Mouse (Mus musculus): ENCODE data around the gene Ppfia2. TPM values are rescaled to one million over a fixed set of nuclear protein-coding genes. Genes with fewer than 3 reads are reported as not detected.

Ppfia2 gene
- polyA plus RNA-seq, 1 experiment from 2014 or later: 18.8 TPM

GRCm38 (mm10) chr10:106870233-106870632 lies 400.1 kb downstream of the Ppfia2 start:
- Histone ChIP-seq H3K36me3 (0 out of 2 replicates have a peak, but pooled peaks cover 3% of the 10 kb centered on the region), H3K9ac (replicated peaks) (no peak overlapping the region), H3K4me3 (replicated peaks) (no peak overlapping the region), H3K4me1 (replicated peaks) (no peaks in the 10 kb centered on the region), H3K27me3 (no peaks in the 10 kb centered on the region), H3K27ac (no peak overlapping the region), H3K9me3 (no peaks in the 10 kb centered on the region), H3K4me2 (replicated peaks) (no peak overlapping the region)
- ATAC-seq: no peak
- 86% methylated on average over 4 of the region's 4 CpGs for WGBS

- Histone ChIP-seq H3K36me3 (no peaks in the 10 kb centered on the region), H3K27ac (no peak overlapping the region), H3K4me2 (replicated peaks) (no peak overlapping the region), H3K27me3 (no peaks in the 10 kb centered on the region), H3K4me1 (replicated peaks) (no peaks in the 10 kb centered on the region), H3K9me3 (no peaks in the 10 kb centered on the region), H3K9ac (replicated peaks) (no peak overlapping the region), H3K4me3 (replicated peaks) (no peak overlapping the region)
- 86% methylated on average over 3 of the region's 3 CpGs for WGBS
- no peak for ATAC-seq
These were observed 401.7 kb downstream of the Ppfia2 start for GRCm38 (mm10) chr10:106871847-106872246.

- Histone ChIP-seq H3K4me3 (replicated peaks) (no peak overlapping the region), H3K27ac (no peak overlapping the region), H3K4me1 (replicated peaks) (no peaks in the 10 kb centered on the region), H3K9me3 (no peaks in the 10 kb centered on the region), H3K9ac (replicated peaks) (no peak overlapping the region), H3K4me2 (replicated peaks) (no peak overlapping the region), H3K36me3 (no peaks in the 10 kb centered on the region), H3K27me3 (no peaks in the 10 kb centered on the region)
- WGBS: 45% methylated on average over 1 of the region's 1 CpGs
- no peak for ATAC-seq
These were observed 402.6 kb downstream of the Ppfia2 start for GRCm38 (mm10) chr10:106872714-106873113.

- no peaks in the 10 kb centered on the region for H3K27me3 ChIP-seq
- no peak overlapping the region for H3K27ac ChIP-seq
- H3K4me1 ChIP-seq (replicated peaks): no peaks in the 10 kb centered on the region
- no peak for ATAC-seq
- H3K4me2 ChIP-seq (replicated peaks): no peak overlapping the region
- H3K36me3 ChIP-seq: no peaks in the 10 kb centered on the region
- no peaks in the 10 kb centered on the region for H3K9me3 ChIP-seq
- H3K9ac ChIP-seq (replicated peaks): no peak overlapping the region
- 22% methylated on average over 3 of the region's 3 CpGs for WGBS
- no peak overlapping the region for H3K4me3 ChIP-seq (replicated peaks)
These were observed 411.2 kb downstream of the Ppfia2 start for GRCm38 (mm10) chr10:106881330-106881729.

GRCm38 (mm10) chr10:106896351-106896750 lies 426.2 kb downstream of the Ppfia2 start:
- Histone ChIP-seq H3K9ac (replicated peaks) (no peak overlapping the region), H3K4me1 (replicated peaks) (peaks cover 4% of the 10 kb centered on the region; the same call in 1 of the 2 replicates), H3K4me2 (replicated peaks) (no peak overlapping the region), H3K27ac (no peak overlapping the region), H3K36me3 (no peaks in the 10 kb centered on the region), H3K4me3 (replicated peaks) (no peak overlapping the region), H3K9me3 (no peaks in the 10 kb centered on the region), H3K27me3 (no peaks in the 10 kb centered on the region)
- WGBS: 34% methylated on average over 13 of the region's 13 CpGs
- no peak for ATAC-seq

GRCm38 (mm10) chr10:106910108-106910507 lies 440.0 kb downstream of the Ppfia2 start:
- Histone ChIP-seq H3K27ac (no peak overlapping the region), H3K9ac (replicated peaks) (no peak overlapping the region), H3K27me3 (no peaks in the 10 kb centered on the region), H3K9me3 (no peaks in the 10 kb centered on the region; the same call in 1 of the 2 replicates), H3K4me2 (replicated peaks) (no peak overlapping the region), H3K4me1 (replicated peaks) (no peaks in the 10 kb centered on the region), H3K36me3 (no peaks in the 10 kb centered on the region), H3K4me3 (replicated peaks) (no peak overlapping the region)
- 54% methylated on average over 3 of the region's 3 CpGs for WGBS
- ATAC-seq: no peak

GRCm38 (mm10) chr10:106913032-106913431 lies 442.9 kb downstream of the Ppfia2 start:
- Histone ChIP-seq H3K27ac (no peak overlapping the region), H3K4me1 (replicated peaks) (no peaks in the 10 kb centered on the region), H3K9me3 (no peaks in the 10 kb centered on the region; the same call in 1 of the 2 replicates), H3K4me2 (replicated peaks) (no peak overlapping the region), H3K27me3 (no peaks in the 10 kb centered on the region), H3K36me3 (peaks cover 9% of the 10 kb centered on the region; the same call in 1 of the 2 replicates), H3K9ac (replicated peaks) (no peak overlapping the region), H3K4me3 (replicated peaks) (no peak overlapping the region)
- WGBS: 18% methylated on average over 2 of the region's 2 CpGs
- 0 out of 2 replicates have a peak, but pooled peaks have one; percentile 45 for ATAC-seq

- Histone ChIP-seq H3K9ac (replicated peaks) (no peak overlapping the region), H3K27ac (no peak overlapping the region), H3K27me3 (no peaks in the 10 kb centered on the region), H3K4me3 (replicated peaks) (no peak overlapping the region), H3K4me2 (replicated peaks) (no peak overlapping the region), H3K9me3 (no peaks in the 10 kb centered on the region; the same call in 1 of the 2 replicates), H3K4me1 (replicated peaks) (no peaks in the 10 kb centered on the region), H3K36me3 (peaks cover 9% of the 10 kb centered on the region; the same call in 1 of the 2 replicates)
- ATAC-seq: no peak
These were observed 444.1 kb downstream of the Ppfia2 start for GRCm38 (mm10) chr10:106914275-106914674.

GRCm38 (mm10) chr10:106914822-106915221 lies 444.7 kb downstream of the Ppfia2 start:
- Histone ChIP-seq H3K27me3 (no peaks in the 10 kb centered on the region), H3K27ac (no peak overlapping the region), H3K4me2 (replicated peaks) (no peak overlapping the region), H3K9ac (replicated peaks) (no peak overlapping the region), H3K4me3 (replicated peaks) (no peak overlapping the region), H3K4me1 (replicated peaks) (no peaks in the 10 kb centered on the region), H3K9me3 (no peaks in the 10 kb centered on the region; the same call in 1 of the 2 replicates), H3K36me3 (peaks cover 9% of the 10 kb centered on the region; the same call in 1 of the 2 replicates)
- ATAC-seq: no peak

GRCm38 (mm10) chr10:106924334-106924733 lies 454.2 kb downstream of the Ppfia2 start:
- Histone ChIP-seq H3K9ac (replicated peaks) (no peak overlapping the region), H3K27ac (no peak overlapping the region), H3K27me3 (no peaks in the 10 kb centered on the region), H3K9me3 (no peaks in the 10 kb centered on the region), H3K4me1 (replicated peaks) (peaks cover 6% of the 10 kb centered on the region), H3K4me3 (replicated peaks) (no peak overlapping the region), H3K4me2 (replicated peaks) (no peak overlapping the region), H3K36me3 (peaks cover 8% of the 10 kb centered on the region; the same call in 1 of the 2 replicates)
- 92% methylated on average over 5 of the region's 5 CpGs for WGBS
- no peak; the same call in 1 of the 2 replicates for ATAC-seq

GRCm38 (mm10) chr10:106924798-106925197 lies 454.7 kb downstream of the Ppfia2 start:
- WGBS: 91% methylated on average over 3 of the region's 3 CpGs
- no peak overlapping the region for H3K9ac ChIP-seq (replicated peaks)
- no peak overlapping the region for H3K27ac ChIP-seq
- H3K9me3 ChIP-seq: no peaks in the 10 kb centered on the region
- H3K27me3 ChIP-seq: no peaks in the 10 kb centered on the region
- peaks cover 8% of the 10 kb centered on the region; the same call in 1 of the 2 replicates for H3K36me3 ChIP-seq
- H3K4me1 ChIP-seq (replicated peaks): peaks cover 6% of the 10 kb centered on the region
- no peak for ATAC-seq
- H3K4me2 ChIP-seq (replicated peaks): no peak overlapping the region
- H3K4me3 ChIP-seq (replicated peaks): no peak overlapping the region

- peak; percentile 82 for ATAC-seq
- Histone ChIP-seq H3K4me1 (replicated peaks) (peaks cover 9% of the 10 kb centered on the region), H3K4me3 (replicated peaks) (no peak overlapping the region), H3K27ac (peak overlapping the region; percentile 57), H3K9me3 (no peaks in the 10 kb centered on the region), H3K4me2 (replicated peaks) (no peak overlapping the region), H3K27me3 (no peaks in the 10 kb centered on the region), H3K36me3 (peaks cover 8% of the 10 kb centered on the region; the same call in 1 of the 2 replicates), H3K9ac (replicated peaks) (no peak overlapping the region)
- WGBS: 40% methylated on average over 9 of the region's 9 CpGs
These were observed 458.6 kb downstream of the Ppfia2 start for GRCm38 (mm10) chr10:106928576-106929332.

Measured in midbrain, embryonic 13.5 days (tissue).